Mouse (Mus musculus): ENCODE results near the gene Cacnb4. TPM values are rescaled to one million over a fixed set of nuclear protein-coding genes. Genes with fewer than 3 reads are reported as not detected.

Cacnb4 gene
- polyA plus RNA-seq, 1 experiment = 0.07 TPM

- H3K27ac ChIP-seq (ENCODE audit: insufficient read depth, low read depth, low read length) = peak overlapping the region; percentile 54
- peaks cover 33% of the 10 kb centered on the region for H3K4me1 ChIP-seq (ENCODE audit: control insufficient read depth, insufficient read depth, low read length)
- no peak for TF ChIP-seq POLR2A (IDR thresholded peaks at IDR 0.05; ENCODE audit: borderline replicate concordance, low read depth, low read length)
- TF ChIP-seq CTCF (IDR thresholded peaks at IDR 0.05; ENCODE audit: low read depth, low read length) = no peak
- H3K4me3 ChIP-seq (ENCODE audit: insufficient read depth, low read length) = no peak overlapping the region
Observed at GRCm38 (mm10) chr2:52499849-52500262, 176.8 kb downstream of the Cacnb4 start.

- Histone ChIP-seq H3K4me3 (ENCODE audit: insufficient read depth, low read length) (no peak overlapping the region), H3K4me1 (ENCODE audit: control insufficient read depth, insufficient read depth, low read length) (peaks cover 33% of the 10 kb centered on the region), H3K27ac (ENCODE audit: insufficient read depth, low read depth, low read length) (peak overlapping the region; percentile 54)
- TF ChIP-seq POLR2A (IDR thresholded peaks at IDR 0.05; ENCODE audit: borderline replicate concordance, low read depth, low read length) (no peak), CTCF (IDR thresholded peaks at IDR 0.05; ENCODE audit: low read depth, low read length) (no peak)
Observed at GRCm38 (mm10) chr2:52499101-52499537, 177.5 kb downstream of the Cacnb4 start.

- H3K27ac ChIP-seq (ENCODE audit: insufficient read depth, low read depth, low read length) = no peak overlapping the region
- TF ChIP-seq POLR2A (IDR thresholded peaks at IDR 0.05; ENCODE audit: borderline replicate concordance, low read depth, low read length) = no peak
- no peak for TF ChIP-seq CTCF (IDR thresholded peaks at IDR 0.05; ENCODE audit: low read depth, low read length)
- H3K4me3 ChIP-seq (ENCODE audit: insufficient read depth, low read length) = no peak overlapping the region
- peaks cover 24% of the 10 kb centered on the region for H3K4me1 ChIP-seq (ENCODE audit: control insufficient read depth, insufficient read depth, low read length)
Observed at GRCm38 (mm10) chr2:52495097-52495694, 181.4 kb downstream of the Cacnb4 start.

GRCm38 (mm10) chr2:52494274-52494673 is 182.4 kb downstream of the Cacnb4 start:
- no peak overlapping the region for H3K27ac ChIP-seq (ENCODE audit: insufficient read depth, low read depth, low read length)
- peaks cover 17% of the 10 kb centered on the region for H3K4me1 ChIP-seq (ENCODE audit: control insufficient read depth, insufficient read depth, low read length)
- H3K4me3 ChIP-seq (ENCODE audit: insufficient read depth, low read length) = no peak overlapping the region
- TF ChIP-seq CTCF (IDR thresholded peaks at IDR 0.05; ENCODE audit: low read depth, low read length) = no peak
- TF ChIP-seq POLR2A (IDR thresholded peaks at IDR 0.05; ENCODE audit: borderline replicate concordance, low read depth, low read length) = no peak

- no peak overlapping the region for H3K4me3 ChIP-seq (ENCODE audit: insufficient read depth, low read length)
- no peak for TF ChIP-seq POLR2A (IDR thresholded peaks at IDR 0.05; ENCODE audit: borderline replicate concordance, low read depth, low read length)
- no peak for TF ChIP-seq CTCF (IDR thresholded peaks at IDR 0.05; ENCODE audit: low read depth, low read length)
- H3K27ac ChIP-seq (ENCODE audit: insufficient read depth, low read depth, low read length) = no peak overlapping the region
Observed at GRCm38 (mm10) chr2:52492867-52493266, 183.8 kb downstream of the Cacnb4 start.

GRCm38 (mm10) chr2:52489840-52490239 is 186.8 kb downstream of the Cacnb4 start:
- no peak overlapping the region for H3K27ac ChIP-seq (ENCODE audit: insufficient read depth, low read depth, low read length)
- H3K4me3 ChIP-seq (ENCODE audit: insufficient read depth, low read length) = no peak overlapping the region
- TF ChIP-seq CTCF (IDR thresholded peaks at IDR 0.05; ENCODE audit: low read depth, low read length) = no peak
- H3K4me1 ChIP-seq (ENCODE audit: control insufficient read depth, insufficient read depth, low read length) = no peaks in the 10 kb centered on the region

More at GRCm38 (mm10) chr2:52492867-52493266, 183.8 kb downstream of the Cacnb4 start:
- peaks cover 11% of the 10 kb centered on the region for H3K4me1 ChIP-seq (ENCODE audit: control insufficient read depth, insufficient read depth, low read length)

GRCm38 (mm10) chr2:52483496-52483895 is 193.1 kb downstream of the Cacnb4 start:
- TF ChIP-seq POLR2A (IDR thresholded peaks at IDR 0.05; ENCODE audit: borderline replicate concordance, low read depth, low read length) (no peak), CTCF (IDR thresholded peaks at IDR 0.05; ENCODE audit: low read depth, low read length) (no peak)
- peaks cover 7% of the 10 kb centered on the region for H3K4me1 ChIP-seq (ENCODE audit: control insufficient read depth, insufficient read depth, low read length)
- no peak overlapping the region for H3K4me3 ChIP-seq (ENCODE audit: insufficient read depth, low read length)

GRCm38 (mm10) chr2:52480476-52480875 is 196.2 kb downstream of the Cacnb4 start:
- H3K4me3 ChIP-seq (ENCODE audit: insufficient read depth, low read length) = no peak overlapping the region
- no peak overlapping the region for H3K27ac ChIP-seq (ENCODE audit: insufficient read depth, low read depth, low read length)
- TF ChIP-seq POLR2A (IDR thresholded peaks at IDR 0.05; ENCODE audit: borderline replicate concordance, low read depth, low read length) (no peak), CTCF (IDR thresholded peaks at IDR 0.05; ENCODE audit: low read depth, low read length) (no peak)
- H3K4me1 ChIP-seq (ENCODE audit: control insufficient read depth, insufficient read depth, low read length) = peaks cover 7% of the 10 kb centered on the region

More at GRCm38 (mm10) chr2:52483496-52483895, 193.1 kb downstream of the Cacnb4 start:
- no peak overlapping the region for H3K27ac ChIP-seq (ENCODE audit: insufficient read depth, low read depth, low read length)

GRCm38 (mm10) chr2:52478501-52478900 is 198.1 kb downstream of the Cacnb4 start:
- Histone ChIP-seq H3K4me3 (ENCODE audit: insufficient read depth, low read length) (no peak overlapping the region), H3K27ac (ENCODE audit: insufficient read depth, low read depth, low read length) (no peak overlapping the region)
- TF ChIP-seq CTCF (IDR thresholded peaks at IDR 0.05; ENCODE audit: low read depth, low read length) = no peak
- TF ChIP-seq POLR2A (IDR thresholded peaks at IDR 0.05; ENCODE audit: borderline replicate concordance, low read depth, low read length) = no peak

GRCm38 (mm10) chr2:52477550-52477907 is 199.1 kb downstream of the Cacnb4 start:
- H3K4me1 ChIP-seq (ENCODE audit: control insufficient read depth, insufficient read depth, low read length) = peaks cover under 1% of the 10 kb centered on the region
- TF ChIP-seq POLR2A (IDR thresholded peaks at IDR 0.05; ENCODE audit: borderline replicate concordance, low read depth, low read length) (no peak), CTCF (IDR thresholded peaks at IDR 0.05; ENCODE audit: low read depth, low read length) (no peak)
- no peak overlapping the region for H3K4me3 ChIP-seq (ENCODE audit: insufficient read depth, low read length)
- no peak overlapping the region for H3K27ac ChIP-seq (ENCODE audit: insufficient read depth, low read depth, low read length)

More at GRCm38 (mm10) chr2:52478501-52478900, 198.1 kb downstream of the Cacnb4 start:
- peaks cover 2% of the 10 kb centered on the region; the same call in 1 of the 2 replicates for H3K4me1 ChIP-seq (ENCODE audit: control insufficient read depth, insufficient read depth, low read length)

Measured in bone marrow macrophage, adult 2 months (primary cell).